Mouse (Mus musculus) forebrain, embryonic 15.5 days (tissue): ENCODE measurements around the gene Slc5a4b. TPM values are rescaled to one million over a fixed set of nuclear protein-coding genes. Genes with fewer than 3 reads are reported as not detected.

ENCODE experiments used
- ATAC-seq: fragments of 200-750 bp; cut with Nextera tagmentation; replicated peaks from 2 replicates; pipeline ENCODE4 v1.8.0; 2017; ENCODE audit warnings: mild to moderate bottlenecking, moderate TSS enrichment, moderate library complexity
- H3K27ac ChIP-seq: fragments of 300-500 bp; sonication (generic); replicated peaks from 2 replicates; pipeline ENCODE4 v1.5.1; 2015; ENCODE audit warnings: mild to moderate bottlenecking, inconsistent platforms
- H3K27me3 ChIP-seq: fragments of 300-500 bp; sonication (generic); 2 replicates; pipeline ENCODE4 v1.6.1; 2015; ENCODE audit warnings: inconsistent platforms
- H3K36me3 ChIP-seq: fragments of 300-500 bp; sonication (generic); 2 replicates; pipeline ENCODE4 v1.6.1; 2015; ENCODE audit warnings: mild to moderate bottlenecking, inconsistent platforms
- H3K4me1 ChIP-seq: fragments of 300-500 bp; sonication (generic); 2 replicates; pipeline ENCODE4 v1.6.1; 2015; ENCODE audit warnings: inconsistent platforms
- H3K4me2 ChIP-seq: fragments of 300-500 bp; sonication (generic); replicated peaks from 2 replicates; pipeline ENCODE4 v1.6.1; 2015; ENCODE audit warnings: mild to moderate bottlenecking, inconsistent platforms
- H3K4me3 ChIP-seq: fragments of 300-500 bp; sonication (generic); 2 replicates; pipeline ENCODE4 v1.5.1; 2015; ENCODE audit warnings: mild to moderate bottlenecking, inconsistent platforms
- H3K9ac ChIP-seq: fragments of 300-500 bp; sonication (generic); replicated peaks from 2 replicates; pipeline ENCODE4 v1.6.1; 2015; ENCODE audit warnings: mild to moderate bottlenecking, inconsistent platforms
- H3K9me3 ChIP-seq: fragments of 300-500 bp; sonication (generic); 2 replicates; pipeline ENCODE4 v1.6.1; 2016; ENCODE audit warnings: inconsistent platforms
- whole genome bisulfite sequencing: fragments of 180-500 bp; shearing (Covaris S2); methylation state at CpG from one replicate; pipeline ENCODE4 v1.1.7; 2015; ENCODE audit warnings: mixed read lengths; 5-methylcytosine and 5-hydroxymethylcytosine counted together
- microRNA-seq: library from miRNA; unstranded; fragments of <30 nt; microRNA quantifications from one replicate; pipeline ENCODE4, GENCODE M21; 2016
- polyA plus RNA-seq: library from polyadenylated mRNA; unstranded; fragments of >200 nt; fragmentation: Nextera tagmentation; extraction: Ambion mirVana; gene quantifications from 2 replicates; pipeline ENCODE4 v1.2.1, GENCODE M21; 2015

Slc5a4b gene
- polyA plus RNA-seq, 1 experiment from 2014 or later, result not detected

DNA sequence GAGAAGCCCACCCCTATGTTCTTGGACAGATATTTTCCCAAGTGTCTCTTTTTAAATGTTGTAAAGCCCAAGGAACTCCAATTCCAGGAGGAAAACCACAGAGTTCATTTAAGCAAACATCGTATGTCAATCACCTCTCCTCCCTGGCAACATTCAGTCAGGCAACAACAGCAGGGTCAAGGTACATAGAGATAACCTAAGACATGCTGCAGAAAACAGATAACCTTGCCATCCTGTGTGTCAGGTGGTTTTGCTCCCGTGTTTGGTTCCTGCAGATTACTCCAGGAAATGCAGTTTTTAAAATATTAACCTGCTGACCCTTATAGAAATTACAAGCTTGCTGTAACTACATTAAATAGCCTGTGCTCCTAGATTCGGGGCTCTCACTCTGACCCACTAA lies 89.0 kb downstream of the Slc5a4b start:
- H3K27ac ChIP-seq, result no peak overlapping the region
- no peak for ATAC-seq
- H3K27me3 ChIP-seq, result no peaks in the 10 kb centered on the region
- H3K9me3 ChIP-seq, result no peaks in the 10 kb centered on the region
- H3K4me3 ChIP-seq, result no peak overlapping the region
- H3K9ac ChIP-seq, result no peak overlapping the region
- no peak overlapping the region for H3K4me2 ChIP-seq
- H3K36me3 ChIP-seq, result no peaks in the 10 kb centered on the region
- 92% methylated on average over 3 of the region's 3 CpGs for WGBS
- H3K4me1 ChIP-seq, result no peaks in the 10 kb centered on the region

GRCm38 (mm10) chr10:76016886-76017285 lies 93.9 kb downstream of the Slc5a4b start:
- no peaks in the 10 kb centered on the region for H3K4me1 ChIP-seq
- no peaks in the 10 kb centered on the region for H3K27me3 ChIP-seq
- no peak overlapping the region for H3K4me2 ChIP-seq
- no peak for ATAC-seq
- no peaks in the 10 kb centered on the region for H3K9me3 ChIP-seq
- no peaks in the 10 kb centered on the region for H3K36me3 ChIP-seq
- H3K27ac ChIP-seq, result no peak overlapping the region
- H3K9ac ChIP-seq, result no peak overlapping the region
- WGBS, result 88% methylated on average over 3 of the region's 3 CpGs
- no peak overlapping the region for H3K4me3 ChIP-seq

DNA sequence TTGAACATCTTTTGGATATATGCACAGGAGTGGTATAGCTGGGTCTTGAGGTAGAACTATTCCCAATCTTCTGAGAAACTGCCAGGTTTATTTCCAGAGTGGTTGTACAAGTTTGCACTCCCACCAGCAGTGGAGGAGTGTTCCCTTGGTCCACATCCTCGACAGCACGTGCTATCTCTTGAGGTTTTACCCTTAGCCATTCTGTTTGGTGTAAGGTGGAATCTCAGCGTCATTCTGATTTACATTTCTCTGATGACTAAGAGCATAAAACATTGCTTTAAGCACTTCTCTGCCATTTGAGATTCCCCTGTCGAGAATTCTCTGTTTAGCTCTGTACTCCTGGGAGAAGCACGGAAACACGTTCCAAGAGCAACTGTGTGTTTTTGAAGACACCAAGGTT lies 97.8 kb downstream of the Slc5a4b start:
- Histone ChIP-seq H3K4me3 (no peak overlapping the region), H3K9ac (no peak overlapping the region), H3K9me3 (no peaks in the 10 kb centered on the region), H3K36me3 (no peaks in the 10 kb centered on the region), H3K27me3 (no peaks in the 10 kb centered on the region), H3K27ac (no peak overlapping the region), H3K4me2 (no peak overlapping the region), H3K4me1 (no peaks in the 10 kb centered on the region)
- 77% methylated on average over 6 of the region's 6 CpGs for WGBS
- ATAC-seq, result no peak

DNA sequence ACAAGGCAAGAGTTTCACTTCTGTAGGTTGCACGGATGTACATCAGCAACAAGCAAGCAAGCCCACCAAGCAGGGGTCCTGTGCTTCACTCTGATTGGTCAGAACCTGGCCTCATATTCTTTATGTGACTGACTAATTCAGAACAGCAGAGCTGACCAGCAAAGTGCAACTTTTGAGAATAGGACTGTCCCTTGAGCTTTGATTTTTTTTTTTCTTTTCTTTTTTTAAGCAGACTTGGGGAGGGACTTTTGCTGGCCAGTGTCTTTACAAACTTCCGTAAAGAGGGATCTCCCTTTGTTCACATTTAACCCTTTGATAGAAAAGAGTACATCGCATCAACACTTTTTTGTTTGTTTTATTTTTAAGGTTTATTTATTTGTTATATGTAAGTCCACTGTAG lies 100.9 kb downstream of the Slc5a4b start:
- no peak for ATAC-seq

More for the DNA sequence above, 100.9 kb downstream of the Slc5a4b start:
- no peak overlapping the region for H3K27ac ChIP-seq
- 73% methylated on average over 3 of the region's 3 CpGs for WGBS
- H3K36me3 ChIP-seq, result no peaks in the 10 kb centered on the region
- H3K4me3 ChIP-seq, result no peak overlapping the region
- no peak overlapping the region for H3K9ac ChIP-seq
- H3K4me2 ChIP-seq, result no peak overlapping the region
- no peaks in the 10 kb centered on the region for H3K9me3 ChIP-seq
- H3K4me1 ChIP-seq, result no peaks in the 10 kb centered on the region
- H3K27me3 ChIP-seq, result no peaks in the 10 kb centered on the region

Small RNAs within 50 kb of the gene (microRNA-seq; reads per million reads assigned to microRNA genes)
- gene Mir6409, result not detected

Other genes with a start within 250 kb of the Slc5a4b start
- gene Derl3, start 217.5 kb downstream of the Slc5a4b start, polyA plus RNA-seq, result 2.9 and 3.5 TPM in 2 replicates
- 330 and 334 TPM in 2 replicates for gene Smarcb1, start 189.3 kb downstream of the Slc5a4b start, polyA plus RNA-seq
- gene Chchd10, start 177.8 kb downstream of the Slc5a4b start, polyA plus RNA-seq, result 24.8 and 24.9 TPM in 2 replicates
- 19.8 and 20.3 TPM in 2 replicates for gene Mmp11, start 174.5 kb downstream of the Slc5a4b start, polyA plus RNA-seq
- gene Gm867, start 170.3 kb downstream of the Slc5a4b start, polyA plus RNA-seq, result 0.28 TPM in 1 of 2 replicates, not detected in the other
- 0.42 and 0.48 TPM in 2 replicates for gene Vpreb3, start 167.9 kb downstream of the Slc5a4b start, polyA plus RNA-seq
- 0.15 TPM in 1 of 2 replicates, not detected in the other for gene Gm5134, start 156.4 kb downstream of the Slc5a4b start, polyA plus RNA-seq
- gene Zfp280b, start 78.3 kb downstream of the Slc5a4b start, polyA plus RNA-seq, result 13.5 and 13.8 TPM in 2 replicates
- gene Slc5a4a, start 36.5 kb upstream of the Slc5a4b start, polyA plus RNA-seq, result not detected in 2 replicates
- gene Prmt2, start 126.9 kb upstream of the Slc5a4b start, polyA plus RNA-seq, result 250 and 269 TPM in 2 replicates
- gene S100b, start 142.9 kb upstream of the Slc5a4b start, polyA plus RNA-seq, result 0.93 and 1.0 TPM in 2 replicates
- gene Dip2a, start 234.3 kb upstream of the Slc5a4b start, polyA plus RNA-seq, result 13.4 and 16.4 TPM in 2 replicates